Mouse (Mus musculus) forebrain, embryonic 12.5 days (tissue): ENCODE measurements at regions not wholly inside any gene's neighbourhood (a gene's known extent, or its start where the extent isn't known, plus 50 kb on each side); places are given as distances from the start of the nearest gene placed in this dataset. TPM values are rescaled to one million over a fixed set of nuclear protein-coding genes. Genes with fewer than 3 reads are reported as not detected.

Source experiments
- ATAC-seq: fragments of 200-750 bp; cut with Nextera tagmentation; 2 replicates; pipeline ENCODE4 v1.8.0; 2017; ENCODE audit warnings: moderate TSS enrichment; ENCODE audit not compliant: low FRiP score
- H3K27ac ChIP-seq: fragments of 300-500 bp; sonication (generic); 2 replicates; pipeline ENCODE4 v1.5.1; 2016; ENCODE audit warnings: mild to moderate bottlenecking
- H3K27me3 ChIP-seq: fragments of 300-500 bp; sonication (generic); 2 replicates; pipeline ENCODE4 v1.6.1; 2016; ENCODE audit warnings: mild to moderate bottlenecking
- H3K36me3 ChIP-seq: fragments of 300-500 bp; sonication (generic); replicated peaks from 2 replicates; pipeline ENCODE4 v1.6.1; 2016; ENCODE audit warnings: mild to moderate bottlenecking
- H3K4me1 ChIP-seq: fragments of 300-500 bp; sonication (generic); 2 replicates; pipeline ENCODE4 v1.6.1; 2016
- H3K4me2 ChIP-seq: fragments of 300-500 bp; sonication (generic); 2 replicates; pipeline ENCODE4 v1.6.1; 2016; ENCODE audit warnings: mild to moderate bottlenecking, moderate library complexity
- H3K4me3 ChIP-seq: fragments of 300-500 bp; sonication (generic); replicated peaks from 2 replicates; pipeline ENCODE4 v1.5.1; 2016; ENCODE audit warnings: mild to moderate bottlenecking
- H3K9ac ChIP-seq: fragments of 300-500 bp; sonication (generic); 2 replicates; pipeline ENCODE4 v1.6.1; 2016; ENCODE audit warnings: mild to moderate bottlenecking
- H3K9me3 ChIP-seq: fragments of 300-500 bp; sonication (generic); 2 replicates; pipeline ENCODE4 v1.6.1; 2016
- WGBS: fragments of 180-500 bp; shearing (Covaris S2); methylation state at CpG from one replicate; pipeline ENCODE4 v1.1.7; 2016; 5-methylcytosine and 5-hydroxymethylcytosine counted together
- microRNA-seq: library from miRNA; unstranded; fragments of <30 nt; microRNA quantifications from one replicate; pipeline ENCODE4, GENCODE M21; 2017

DNA sequence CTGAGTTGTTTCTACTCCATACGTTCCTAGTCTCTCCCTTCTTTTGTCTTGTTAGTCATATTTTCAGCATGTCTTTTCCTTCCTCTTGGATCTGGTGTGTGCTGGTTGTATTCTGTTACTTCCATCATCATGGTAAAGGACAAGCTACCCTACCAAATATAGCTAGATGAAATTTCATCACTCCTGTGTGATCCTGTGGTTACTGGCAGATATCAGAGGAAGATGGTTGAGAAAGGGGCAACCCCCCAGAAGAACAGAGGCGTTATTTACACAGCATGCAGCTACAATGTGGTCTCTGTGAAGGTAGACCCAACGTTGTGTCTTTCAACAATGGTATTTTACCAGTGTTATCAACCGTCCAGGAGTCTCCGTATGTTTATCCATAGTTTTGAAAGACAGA is 52.8 kb upstream of the Adgrl4 start:
- H3K27ac ChIP-seq = no peak overlapping the region
- no peaks in the 10 kb centered on the region for H3K9me3 ChIP-seq
- H3K4me3 ChIP-seq = no peak overlapping the region
- H3K36me3 ChIP-seq = no peaks in the 10 kb centered on the region
- no peak overlapping the region for H3K9ac ChIP-seq
- WGBS = 87% methylated on average over 5 of the region's 5 CpGs
- no peak overlapping the region for H3K4me2 ChIP-seq
- no peaks in the 10 kb centered on the region for H3K27me3 ChIP-seq
- no peaks in the 10 kb centered on the region for H3K4me1 ChIP-seq
- ATAC-seq = no peak

DNA sequence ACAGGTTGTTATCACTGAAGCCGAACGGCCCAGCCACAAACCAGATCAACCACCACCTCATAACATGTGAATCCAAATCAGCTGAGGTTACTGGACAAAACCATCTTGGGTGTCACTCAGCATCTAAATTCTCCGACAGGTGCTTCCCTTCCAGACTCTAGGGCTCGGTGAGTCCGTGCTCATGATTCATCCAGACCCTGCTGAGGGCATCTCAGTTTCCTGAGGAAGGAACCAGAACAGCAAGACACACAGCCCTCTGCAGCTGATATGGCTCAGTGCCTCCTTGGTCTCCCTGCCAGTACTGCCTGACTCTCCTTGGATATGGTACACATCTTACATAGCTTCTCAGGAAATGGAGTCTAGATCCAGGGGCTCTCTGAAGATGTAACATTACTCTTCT is 51.6 kb upstream of the Adgrl4 start:
- no peaks in the 10 kb centered on the region for H3K9me3 ChIP-seq
- H3K27me3 ChIP-seq = no peaks in the 10 kb centered on the region
- 92% methylated on average over 5 of the region's 5 CpGs for WGBS
- no peak overlapping the region for H3K9ac ChIP-seq
- H3K27ac ChIP-seq = no peak overlapping the region
- no peak for ATAC-seq
- no peak overlapping the region for H3K4me2 ChIP-seq
- no peak overlapping the region for H3K4me3 ChIP-seq
- no peaks in the 10 kb centered on the region for H3K4me1 ChIP-seq
- H3K36me3 ChIP-seq = no peaks in the 10 kb centered on the region

Small RNA genes lying in the stretch of these regions (microRNA-seq; reads per million reads assigned to microRNA genes)
- not detected for gene Mir3963
